Mouse (Mus musculus) forebrain, embryonic 11.5 days (tissue): ENCODE results near the gene Trpc2. TPM values are rescaled to one million over a fixed set of nuclear protein-coding genes. Genes with fewer than 3 reads are reported as not detected.

Experiments
- ATAC-seq: fragments of 200-750 bp; cut with Nextera tagmentation; replicated peaks from 2 replicates; pipeline ENCODE4 v1.8.0; 2017; ENCODE audit warnings: moderate TSS enrichment; ENCODE audit not compliant: low FRiP score
- DNase-seq: peaks from one replicate; pipeline ENCODE4 v3.0.0-alpha.2; 2017; ENCODE audit warnings: low spot score
- H3K27ac ChIP-seq: fragments of 300-500 bp; sonication (generic); 2 replicates; pipeline ENCODE4 v1.5.1; 2014; ENCODE audit warnings: low read depth, low read length
- H3K27me3 ChIP-seq: fragments of 300-500 bp; sonication (generic); 2 replicates; pipeline ENCODE4 v1.6.1; 2014; ENCODE audit warnings: mild to moderate bottlenecking, low read length, mixed read lengths; ENCODE audit not compliant: control insufficient read depth, insufficient read depth
- H3K36me3 ChIP-seq: fragments of 300-500 bp; sonication (generic); 2 replicates; pipeline ENCODE4 v1.6.1; 2014; ENCODE audit warnings: mild to moderate bottlenecking, low read length, moderate library complexity, mixed read lengths; ENCODE audit not compliant: control insufficient read depth, insufficient read depth
- H3K4me1 ChIP-seq: fragments of 300-500 bp; sonication (generic); replicated peaks from 2 replicates; pipeline ENCODE4 v1.6.1; 2014; ENCODE audit warnings: low read length, mixed read lengths; ENCODE audit not compliant: control insufficient read depth, insufficient read depth
- H3K4me2 ChIP-seq: fragments of 300-500 bp; sonication (generic); 2 replicates; pipeline ENCODE4 v1.6.1; 2014; ENCODE audit warnings: low read depth, mild to moderate bottlenecking, low read length, moderate library complexity, mixed read lengths; ENCODE audit not compliant: severe bottlenecking
- H3K4me3 ChIP-seq: fragments of 300-500 bp; sonication (generic); 2 replicates; pipeline ENCODE4 v1.5.1; 2014; ENCODE audit warnings: low read depth, low read length
- H3K9ac ChIP-seq: fragments of 300-500 bp; sonication (generic); 2 replicates; pipeline ENCODE4 v1.6.1; 2014; ENCODE audit warnings: low read length
- H3K9me3 ChIP-seq: fragments of 300-500 bp; sonication (generic); 2 replicates; pipeline ENCODE4 v1.6.1; 2016; ENCODE audit warnings: low read length, mixed read lengths; ENCODE audit not compliant: control insufficient read depth
- WGBS: fragments of 180-500 bp; shearing (Covaris S2); extraction: QIAGEN DNeasy Blood & Tissue Kit; methylation state at CpG from one replicate; pipeline ENCODE4 v1.1.7; 2014; 5-methylcytosine and 5-hydroxymethylcytosine counted together
- polyA plus RNA-seq: library from polyadenylated mRNA; unstranded; fragments of >200 nt; fragmentation: Nextera tagmentation; extraction: Ambion mirVana; gene quantifications from 2 replicates; pipeline ENCODE4 v1.2.1, GENCODE M21; 2014

The Trpc2 gene
- polyA plus RNA-seq, 1 experiment from 2014 or later = not detected

- no peaks in the 10 kb centered on the region for H3K4me1 ChIP-seq
- no peaks in the 10 kb centered on the region for H3K9me3 ChIP-seq
- no peak overlapping the region for H3K4me2 ChIP-seq
- no peak overlapping the region for H3K9ac ChIP-seq
- no peaks in the 10 kb centered on the region for H3K36me3 ChIP-seq
- peak; percentile 34 for DNase-seq
- H3K4me3 ChIP-seq = no peak overlapping the region
- no peak overlapping the region for H3K27ac ChIP-seq
- WGBS = 91% methylated on average over 4 of the region's 4 CpGs
- no peak for ATAC-seq
- H3K27me3 ChIP-seq = no peaks in the 10 kb centered on the region
Measured at GRCm38 (mm10) chr7:102087336-102087735, 4.4 kb downstream of the Trpc2 start.

GRCm38 (mm10) chr7:102099760-102100661, 17.1 kb downstream of the Trpc2 start:
- H3K4me3 ChIP-seq = peak overlapping the region; percentile 12
- no peak overlapping the region for H3K27ac ChIP-seq
- no peaks in the 10 kb centered on the region for H3K9me3 ChIP-seq
- 4% methylated on average over 30 of the region's 30 CpGs for WGBS
- peaks cover 5% of the 10 kb centered on the region; the same call in 1 of the 2 replicates for H3K4me1 ChIP-seq
- no peaks in the 10 kb centered on the region for H3K27me3 ChIP-seq
- no peaks in the 10 kb centered on the region for H3K36me3 ChIP-seq
- ATAC-seq (peak; percentile 81), DNase-seq (peak; percentile 67)
- H3K4me2 ChIP-seq = peak overlapping the region; percentile 44
- peak overlapping the region; percentile 43; the same call in 1 of the 2 replicates for H3K9ac ChIP-seq

DNA sequence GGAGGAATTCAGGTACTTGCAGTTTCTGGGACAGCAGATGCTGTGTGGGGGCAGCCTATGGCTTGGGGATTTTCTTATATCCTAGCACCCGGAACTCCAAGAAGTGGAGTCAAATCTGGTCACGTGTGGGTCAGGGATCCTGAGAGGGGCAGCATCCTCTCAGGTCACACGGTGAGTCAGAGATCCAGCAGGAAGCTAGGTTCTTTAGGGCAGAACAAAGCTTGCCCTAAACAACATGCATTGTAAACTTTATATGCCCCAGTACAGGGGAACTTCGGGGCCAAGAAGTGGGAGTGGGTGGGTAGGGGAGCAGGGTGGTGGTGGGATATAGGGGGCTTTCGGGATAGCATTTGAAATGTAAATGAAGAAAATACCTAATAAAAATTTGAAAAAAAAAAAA, 18.0 kb downstream of the Trpc2 start:
- Histone ChIP-seq H3K9ac (no peak overlapping the region), H3K4me3 (no peak overlapping the region), H3K4me2 (no peak overlapping the region), H3K36me3 (no peaks in the 10 kb centered on the region), H3K27ac (no peak overlapping the region), H3K9me3 (no peaks in the 10 kb centered on the region), H3K4me1 (peaks cover 5% of the 10 kb centered on the region; the same call in 1 of the 2 replicates), H3K27me3 (no peaks in the 10 kb centered on the region)
- DNase-seq = no peak
- WGBS = 65% methylated on average over 5 of the region's 5 CpGs
- no peak for ATAC-seq

GRCm38 (mm10) chr7:102101487-102101886, 18.6 kb downstream of the Trpc2 start, which contains the start of gene Art1:
Gene Art1, plus strand, starts transcription at chr7:102101743.
- H3K9ac ChIP-seq = no peak within 1 kb of the TSS
- H3K4me2 ChIP-seq = no peak within 1 kb of the TSS; the same call in 1 of the 2 replicates
- H3K4me1 ChIP-seq = peaks cover 5% of the 10 kb centered on the region; the same call in 1 of the 2 replicates
- no peak within 1 kb of the TSS for H3K4me3 ChIP-seq
- ATAC-seq = no peak
- WGBS = 38% methylated on average over 5 of the region's 5 CpGs
- no peak within 1 kb of the TSS for H3K27ac ChIP-seq
- H3K9me3 ChIP-seq = no peaks in the 10 kb centered on the region
- H3K27me3 ChIP-seq = no peaks in the 10 kb centered on the region
- no peak for DNase-seq
- H3K36me3 ChIP-seq = no peaks in the 10 kb centered on the region

- H3K9me3 ChIP-seq = no peaks in the 10 kb centered on the region
- H3K4me2 ChIP-seq = no peak overlapping the region
- ATAC-seq (no peak), DNase-seq (no peak)
- peaks cover 7% of the 10 kb centered on the region; the same call in 1 of the 2 replicates for H3K4me1 ChIP-seq
- no peak overlapping the region for H3K27ac ChIP-seq
- H3K36me3 ChIP-seq = no peaks in the 10 kb centered on the region
- H3K27me3 ChIP-seq = no peaks in the 10 kb centered on the region
- WGBS = 48% methylated on average over 8 of the region's 8 CpGs
- no peak overlapping the region for H3K9ac ChIP-seq
- H3K4me3 ChIP-seq = no peak overlapping the region
Measured at GRCm38 (mm10) chr7:102102241-102102640, 19.3 kb downstream of the Trpc2 start.

DNA sequence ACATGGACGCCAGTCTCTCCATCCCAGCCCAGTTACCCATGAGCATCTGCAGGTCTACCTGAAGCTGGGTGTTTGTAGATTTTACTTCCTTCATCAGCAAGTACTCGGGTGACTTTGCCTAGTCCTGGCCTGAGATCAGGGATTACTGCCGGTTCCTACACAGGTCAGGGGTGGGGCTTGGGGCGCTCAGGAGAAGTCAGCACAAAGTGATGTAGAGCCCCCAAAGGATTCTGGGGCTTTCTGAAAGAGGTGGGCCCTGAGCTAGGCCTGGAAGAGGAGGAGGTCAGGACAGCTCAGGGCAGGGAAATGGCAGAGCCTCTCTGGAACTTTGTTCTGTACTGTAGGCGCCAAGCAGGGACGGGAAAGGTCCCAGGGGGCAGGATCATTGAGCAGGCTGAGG, 19.8 kb downstream of the Trpc2 start:
- DNase-seq (no peak), ATAC-seq (no peak)
- H3K9ac ChIP-seq = no peak overlapping the region
- WGBS = 38% methylated on average over 6 of the region's 6 CpGs
- no peak overlapping the region for H3K27ac ChIP-seq
- H3K27me3 ChIP-seq = no peaks in the 10 kb centered on the region
- no peak overlapping the region for H3K4me3 ChIP-seq
- no peaks in the 10 kb centered on the region for H3K9me3 ChIP-seq
- no peak overlapping the region for H3K4me2 ChIP-seq
- peaks cover 7% of the 10 kb centered on the region; the same call in 1 of the 2 replicates for H3K4me1 ChIP-seq
- no peaks in the 10 kb centered on the region for H3K36me3 ChIP-seq

- WGBS = 82% methylated on average over 2 of the region's 2 CpGs
- no peak for ATAC-seq
Measured at GRCm38 (mm10) chr7:102103555-102103954, 20.6 kb downstream of the Trpc2 start.

GRCm38 (mm10) chr7:102104126-102104525, 21.2 kb downstream of the Trpc2 start:
- Histone ChIP-seq H3K4me3 (no peak overlapping the region), H3K9me3 (no peaks in the 10 kb centered on the region), H3K4me1 (peaks cover 7% of the 10 kb centered on the region; the same call in 1 of the 2 replicates), H3K9ac (no peak overlapping the region), H3K27ac (no peak overlapping the region), H3K36me3 (no peaks in the 10 kb centered on the region), H3K4me2 (no peak overlapping the region), H3K27me3 (no peaks in the 10 kb centered on the region)
- 82% methylated on average over 5 of the region's 5 CpGs for WGBS
- DNase-seq (no peak), ATAC-seq (no peak)

More at GRCm38 (mm10) chr7:102103555-102103954, 20.6 kb downstream of the Trpc2 start:
- H3K4me2 ChIP-seq = no peak overlapping the region
- H3K4me3 ChIP-seq = no peak overlapping the region
- H3K9ac ChIP-seq = no peak overlapping the region
- no peak overlapping the region for H3K27ac ChIP-seq
- no peaks in the 10 kb centered on the region for H3K36me3 ChIP-seq
- DNase-seq = no peak
- H3K4me1 ChIP-seq = peaks cover 7% of the 10 kb centered on the region; the same call in 1 of the 2 replicates
- H3K27me3 ChIP-seq = no peaks in the 10 kb centered on the region
- no peaks in the 10 kb centered on the region for H3K9me3 ChIP-seq
